Mouse (Mus musculus): ENCODE measurements around the gene Cd3e. TPM values are rescaled to one million over a fixed set of nuclear protein-coding genes. Genes with fewer than 3 reads are reported as not detected.
A peak's percentile ranks its signal among the peaks of the same experiment; 100 is the strongest.

The Cd3e gene
- total and polyA plus RNA-seq, 3 experiments: not detected

GRCm38 (mm10) chr9:45015841-45016240, 6.4 kb upstream of the Cd3e start:
- no peak overlapping the region for H3K27ac ChIP-seq (ENCODE audit: control insufficient read depth, low read depth, low read length)
- peaks cover 0 to 9% of the 10 kb centered on the region in 2 experiments; a peak in 3 of 4 replicates for H3K4me1 ChIP-seq (ENCODE audit: control insufficient read depth in 1 of 2, insufficient read depth in 2 of 2, low read length in 2 of 2)
- no peak for TF ChIP-seq MYB (IDR thresholded peaks at IDR 0.05; ENCODE audit: low read depth, low read length)
- TF ChIP-seq HCFC1 (IDR thresholded peaks at IDR 0.05; ENCODE audit: low read depth, low read length): no peak
- TF ChIP-seq SMC3 (IDR thresholded peaks at IDR 0.05; ENCODE audit: low read depth, low read length): no peak
- TF ChIP-seq E2F4 (IDR thresholded peaks at IDR 0.05; ENCODE audit: borderline replicate concordance, low read depth, low read length): no peak
- no peak for TF ChIP-seq MYC (IDR thresholded peaks at IDR 0.05; ENCODE audit: low read depth, low read length)
- TF ChIP-seq GABPA (IDR thresholded peaks at IDR 0.05; ENCODE audit: low read depth, low read length): no peak
- no peak for TF ChIP-seq CHD1 (IDR thresholded peaks at IDR 0.05; ENCODE audit: low read depth, low read length)
- TF ChIP-seq SIN3A (IDR thresholded peaks at IDR 0.05; ENCODE audit: low read length): no peak
- no peak for TF ChIP-seq KAT2A (conservative IDR thresholded peaks at IDR 0.05; ENCODE audit: low read depth, low read length)
- no peak for TF ChIP-seq TCF12 (IDR thresholded peaks at IDR 0.05; ENCODE audit: low read depth, low read length)
- TF ChIP-seq POLR2AphosphoS5 (IDR thresholded peaks at IDR 0.05; ENCODE audit: borderline replicate concordance, low read depth, low read length): no peak
- no peak for TF ChIP-seq TAL1 (IDR thresholded peaks at IDR 0.05; ENCODE audit: low read length)
- no peak for TF ChIP-seq RAD21 (IDR thresholded peaks at IDR 0.05; ENCODE audit: low read depth, low read length)
- no peak for TF ChIP-seq BHLHE40 (IDR thresholded peaks at IDR 0.05; ENCODE audit: borderline replicate concordance, low read depth, low read length)
- no peak for TF ChIP-seq USF2 (IDR thresholded peaks at IDR 0.05; ENCODE audit: borderline replicate concordance in 1 of 2, insufficient read depth in 1 of 2, low read depth in 1 of 2, low read length in 2 of 2)
- no peak for TF ChIP-seq TBP (IDR thresholded peaks at IDR 0.05; ENCODE audit: low read depth, low read length)
- no peak for TF ChIP-seq ZMIZ1 (IDR thresholded peaks at IDR 0.05; ENCODE audit: low read depth, low read length)
- no peaks in the 10 kb centered on the region for H3K36me3 ChIP-seq (ENCODE audit: control insufficient read depth in 1 of 2, insufficient read depth in 2 of 2, low read length in 2 of 2)
- H3K4me3 ChIP-seq (ENCODE audit: control insufficient read depth in 1 of 2, insufficient read depth in 1 of 2, low read depth in 2 of 2, low read length in 2 of 2): no peak overlapping the region
- H3K27me3 ChIP-seq (ENCODE audit: control insufficient read depth in 1 of 2, insufficient read depth in 2 of 2, low read length in 2 of 2): 0 out of 4 replicates have a peak, but pooled peaks cover 0 to under 1% of the 10 kb centered on the region in 2 experiments
- no peak overlapping the region for H3K9ac ChIP-seq (ENCODE audit: control insufficient read depth, low read depth, low read length, poor library complexity, severe bottlenecking)
- H3K9me3 ChIP-seq (replicated peaks; ENCODE audit: insufficient read depth, low read length): no peaks in the 10 kb centered on the region
- no peak for DNase-seq (ENCODE audit: low read depth, low spot score)
- no peaks in the 10 kb centered on the region for H3K79me2 ChIP-seq (ENCODE audit: control insufficient read depth, insufficient read depth, low read length, poor library complexity)

DNA sequence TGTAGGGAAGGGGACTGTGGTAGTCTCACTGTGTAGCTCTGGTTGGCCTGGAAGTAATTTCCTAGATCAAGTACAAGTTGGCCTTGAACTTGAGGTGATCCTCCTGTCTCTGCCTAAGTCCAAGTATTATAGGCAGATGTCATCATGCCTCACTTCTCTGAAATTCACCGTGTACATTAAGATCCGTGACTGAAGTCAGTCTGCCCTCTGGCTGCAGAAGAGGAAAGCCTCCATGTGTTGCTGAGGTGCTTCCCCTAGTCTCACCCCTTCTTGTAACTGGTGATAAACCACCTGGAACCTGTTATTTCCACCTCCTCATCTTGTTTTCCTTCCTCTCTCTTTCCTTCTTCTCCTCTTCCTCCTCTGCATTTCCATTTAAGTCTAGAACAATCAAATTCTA, 5.5 kb upstream of the Cd3e start:
- H3K9me3 ChIP-seq (replicated peaks; ENCODE audit: insufficient read depth, low read length): no peaks in the 10 kb centered on the region
- DNase-seq (ENCODE audit: low read depth, low spot score): no peak
- H3K4me1 ChIP-seq (ENCODE audit: control insufficient read depth in 1 of 2, insufficient read depth in 2 of 2, low read length in 2 of 2): peaks cover 0 to 11% of the 10 kb centered on the region in 2 experiments; a peak in 3 of 4 replicates
- H3K9ac ChIP-seq (ENCODE audit: control insufficient read depth, low read depth, low read length, poor library complexity, severe bottlenecking): no peak overlapping the region
- H3K27ac ChIP-seq (ENCODE audit: control insufficient read depth, low read depth, low read length): no peak overlapping the region
- H3K79me2 ChIP-seq (ENCODE audit: control insufficient read depth, insufficient read depth, low read length, poor library complexity): no peaks in the 10 kb centered on the region
- H3K36me3 ChIP-seq (ENCODE audit: control insufficient read depth in 1 of 2, insufficient read depth in 2 of 2, low read length in 2 of 2): peaks cover 0 to 4% of the 10 kb centered on the region in 2 experiments; a peak in 2 of 4 replicates
- H3K27me3 ChIP-seq (ENCODE audit: control insufficient read depth in 1 of 2, insufficient read depth in 2 of 2, low read length in 2 of 2): no peaks in the 10 kb centered on the region
- no peak overlapping the region for H3K4me3 ChIP-seq (ENCODE audit: control insufficient read depth in 1 of 2, insufficient read depth in 1 of 2, low read depth in 2 of 2, low read length in 2 of 2)
- TF ChIP-seq CTCF (IDR thresholded peaks at IDR 0.05 in 2 of 3, conservative IDR thresholded peaks at IDR 0.05 in 1 of 3; ENCODE audit: control insufficient read depth in 1 of 3, insufficient read depth in 1 of 3, low read depth in 2 of 3, low read length in 3 of 3, poor library complexity in 1 of 3, severe bottlenecking in 1 of 3) (0 out of 6 replicates have a peak, but pooled peaks of 1 of the 3 experiments have one; percentile 1), POLR2AphosphoS5 (IDR thresholded peaks at IDR 0.05; ENCODE audit: borderline replicate concordance, low read depth, low read length) (no peak), MAFK (IDR thresholded peaks at IDR 0.05; ENCODE audit: borderline replicate concordance, low read depth, low read length) (no peak), SMC3 (IDR thresholded peaks at IDR 0.05; ENCODE audit: low read depth, low read length) (peak; percentile 10; the same call in 1 of the 2 replicates)

All from MEL (cell line).